Mouse (Mus musculus) ES-Bruce4 (cell line): ENCODE measurements at regions not wholly inside any gene's neighbourhood (a gene's known extent, or its start where the extent isn't known, plus 50 kb on each side); places are given as distances from the start of the nearest gene placed in this dataset.

Experiments used
- H3K27ac ChIP-seq: 2 replicates; pipeline ENCODE4 v1.5.1; 2012; ENCODE audit warnings: low read length, inconsistent platforms; ENCODE audit not compliant: insufficient read depth
- H3K27me3 ChIP-seq: 2 replicates; pipeline ENCODE4 v1.6.1; 2012; ENCODE audit warnings: mild to moderate bottlenecking, low read length, inconsistent platforms; ENCODE audit not compliant: control insufficient read depth, poor library complexity, insufficient read depth, severe bottlenecking
- H3K36me3 ChIP-seq: 2 replicates; pipeline ENCODE4 v1.6.1; 2012; ENCODE audit warnings: inconsistent platforms, mild to moderate bottlenecking, low read length, moderate library complexity; ENCODE audit not compliant: control insufficient read depth, poor library complexity, insufficient read depth, severe bottlenecking
- H3K4me1 ChIP-seq: one replicate; pipeline ENCODE4 v1.8.1; 2011; ENCODE audit warnings: low read length; ENCODE audit not compliant: control insufficient read depth, insufficient read depth
- H3K4me3 ChIP-seq: 2 replicates; pipeline ENCODE4 v1.5.1; 2011; ENCODE audit warnings: low read depth, mild to moderate bottlenecking, low read length
- H3K9ac ChIP-seq: 2 replicates; pipeline ENCODE4 v1.6.1; 2012; ENCODE audit warnings: low read depth, mild to moderate bottlenecking, inconsistent platforms; ENCODE audit not compliant: poor library complexity, severe bottlenecking
- H3K9me3 ChIP-seq: replicated peaks from 2 replicates; pipeline ENCODE4 v1.6.1; 2012; ENCODE audit warnings: mild to moderate bottlenecking, low read length, inconsistent platforms; ENCODE audit not compliant: control insufficient read depth, poor library complexity, insufficient read depth, severe bottlenecking
- CTCF ChIP-seq: IDR thresholded peaks from one replicate; pipeline ENCODE4 v1.8.1; 2011; ENCODE audit warnings: low read depth, low read length
- EP300 ChIP-seq: IDR thresholded peaks from 2 replicates; pipeline ENCODE4 v1.6.1; 2011; ENCODE audit warnings: low read depth, low read length; ENCODE audit not compliant: insufficient read depth
- POLR2A ChIP-seq: IDR thresholded peaks from one replicate; pipeline ENCODE4 v1.8.1; 2011; ENCODE audit warnings: low read length; ENCODE audit not compliant: insufficient read depth

DNA sequence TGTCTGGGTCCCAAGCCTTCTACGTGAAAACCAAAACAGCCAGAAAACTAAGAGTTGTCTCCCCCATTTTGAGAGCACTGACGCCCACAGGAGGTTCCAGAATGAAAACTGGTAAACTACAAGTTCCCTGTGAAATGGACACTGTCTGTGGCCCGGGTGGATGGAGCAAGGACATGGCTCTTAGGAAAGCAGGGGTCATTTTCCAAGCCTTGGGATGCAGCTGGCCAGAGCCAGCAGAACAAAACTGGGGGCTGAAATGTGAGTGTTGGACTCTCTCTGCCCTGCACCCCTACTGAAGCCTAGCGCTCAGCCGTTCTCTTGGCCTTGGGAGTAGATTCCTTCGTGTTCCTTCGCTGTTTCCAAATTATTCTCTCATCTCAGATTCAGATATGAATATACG lies 184.7 kb upstream of the Dapk1 start:
- no peaks in the 10 kb centered on the region for H3K9me3 ChIP-seq
- TF ChIP-seq CTCF: no peak
- TF ChIP-seq EP300: no peak
- TF ChIP-seq POLR2A: no peak
- H3K4me1 ChIP-seq: no peaks in the 10 kb centered on the region
- no peak overlapping the region for H3K4me3 ChIP-seq
- no peaks in the 10 kb centered on the region for H3K27me3 ChIP-seq
- H3K27ac ChIP-seq: no peak overlapping the region
- H3K9ac ChIP-seq: no peak overlapping the region
- H3K36me3 ChIP-seq: no peaks in the 10 kb centered on the region

DNA sequence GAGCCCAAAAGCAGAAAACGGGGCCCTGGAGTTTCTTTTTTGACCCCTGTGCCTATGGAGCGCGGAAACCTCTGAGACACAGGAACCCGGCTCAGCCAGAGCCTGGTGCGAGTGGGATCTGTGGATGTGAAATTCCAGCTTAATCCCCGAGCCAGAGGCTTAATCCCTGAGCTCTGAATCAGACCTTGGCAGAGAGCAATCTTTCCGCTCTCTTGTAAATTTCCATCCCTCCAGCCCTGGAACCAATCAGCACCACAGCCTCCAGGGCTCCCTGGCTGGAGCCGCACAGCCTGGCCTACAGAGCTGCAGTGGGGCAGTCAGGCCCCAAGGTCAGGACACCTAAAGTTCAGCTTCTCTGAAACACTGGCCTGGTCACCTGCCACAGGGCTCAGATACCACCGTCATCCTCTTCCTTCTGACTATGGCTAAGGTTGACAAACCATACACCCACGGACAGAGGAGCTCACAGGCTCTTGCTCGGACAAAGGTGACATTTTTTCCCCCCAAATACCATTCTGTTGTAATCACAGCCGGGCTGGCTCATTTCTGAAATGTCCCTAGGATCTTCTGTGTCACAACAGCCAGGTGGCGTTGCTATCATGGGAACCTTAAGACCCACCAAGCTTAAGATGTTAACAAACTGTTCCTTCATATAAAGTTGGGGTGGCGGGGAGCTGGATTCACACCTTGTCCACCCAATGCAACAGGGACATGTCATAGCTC lies 184.2 kb upstream of the Dapk1 start:
- H3K27me3 ChIP-seq: no peaks in the 10 kb centered on the region
- no peak overlapping the region for H3K9ac ChIP-seq
- H3K36me3 ChIP-seq: no peaks in the 10 kb centered on the region
- no peak overlapping the region for H3K27ac ChIP-seq
- no peak overlapping the region for H3K4me3 ChIP-seq
- no peaks in the 10 kb centered on the region for H3K9me3 ChIP-seq
- TF ChIP-seq POLR2A (no peak), EP300 (no peak), CTCF (no peak)
- H3K4me1 ChIP-seq: no peaks in the 10 kb centered on the region

DNA sequence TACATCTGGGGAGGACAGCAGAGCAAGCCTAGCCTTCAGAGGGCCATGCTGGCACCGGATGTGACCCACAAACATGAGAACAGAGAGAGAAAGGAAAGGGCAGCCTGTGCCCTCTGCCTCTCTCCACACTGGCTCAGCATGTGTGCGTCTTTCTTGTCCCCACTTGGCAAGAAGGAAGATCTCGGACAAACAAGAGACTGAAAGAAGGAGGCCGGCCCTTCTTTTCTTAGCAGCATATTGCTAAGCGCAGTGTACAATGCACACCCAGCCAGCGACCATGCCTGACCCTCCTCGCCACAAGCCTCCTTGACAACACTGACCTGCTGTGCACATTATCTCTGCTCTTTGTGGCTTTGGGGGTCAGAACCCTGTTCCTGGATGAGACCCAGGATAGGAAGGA lies 181.4 kb upstream of the Dapk1 start:
- Histone ChIP-seq H3K36me3 (no peaks in the 10 kb centered on the region), H3K27me3 (no peaks in the 10 kb centered on the region), H3K4me3 (no peak overlapping the region), H3K27ac (no peak overlapping the region), H3K4me1 (no peaks in the 10 kb centered on the region), H3K9ac (no peak overlapping the region), H3K9me3 (no peaks in the 10 kb centered on the region)
- TF ChIP-seq CTCF (no peak), POLR2A (no peak), EP300 (no peak)

DNA sequence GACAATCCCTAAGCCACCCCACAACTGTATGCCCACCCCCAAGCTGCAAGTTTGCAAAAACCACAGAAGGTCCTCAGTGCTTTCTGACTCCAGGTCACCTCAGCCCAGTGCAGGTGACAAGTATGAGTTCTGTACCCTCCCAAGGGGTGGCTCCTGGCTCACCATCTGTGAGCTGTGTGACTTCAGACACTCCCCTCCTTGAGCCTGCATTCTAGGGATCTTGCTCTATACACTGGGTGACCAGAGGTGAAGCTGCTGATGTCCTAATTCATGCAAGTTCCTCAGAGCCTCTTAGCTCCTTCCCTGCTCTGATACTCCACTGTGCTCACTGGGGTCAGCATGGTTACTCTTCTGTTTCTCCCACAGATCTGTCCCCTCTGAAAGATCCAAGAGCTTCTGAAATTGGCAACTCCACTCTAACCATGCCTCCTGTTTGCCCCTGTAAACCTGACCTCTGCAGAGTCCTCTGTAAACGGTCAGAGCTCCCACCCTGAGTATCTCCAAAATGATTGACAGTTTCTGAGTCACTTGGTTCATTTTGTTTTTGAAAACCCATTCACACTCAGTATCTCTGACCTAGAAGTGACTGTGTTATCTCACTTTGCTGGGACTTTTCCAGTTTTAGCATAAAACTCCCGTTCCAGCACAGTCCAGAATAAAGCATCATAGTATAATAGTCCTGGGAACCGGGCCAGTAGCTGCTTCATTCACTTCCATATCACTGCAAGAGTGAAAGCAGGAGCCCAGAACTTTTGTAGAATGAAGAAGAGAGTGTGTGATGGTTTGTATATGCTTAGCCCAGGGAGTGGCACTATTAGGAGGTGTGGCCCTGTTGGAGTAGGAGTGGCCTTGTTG lies 180.7 kb upstream of the Dapk1 start:
- no peak for TF ChIP-seq CTCF
- no peak for TF ChIP-seq EP300
- no peak for TF ChIP-seq POLR2A
- no peaks in the 10 kb centered on the region for H3K4me1 ChIP-seq
- no peak overlapping the region for H3K9ac ChIP-seq
- no peak overlapping the region for H3K27ac ChIP-seq
- no peak overlapping the region for H3K4me3 ChIP-seq
- no peaks in the 10 kb centered on the region for H3K36me3 ChIP-seq
- H3K27me3 ChIP-seq: no peaks in the 10 kb centered on the region
- no peaks in the 10 kb centered on the region for H3K9me3 ChIP-seq

DNA sequence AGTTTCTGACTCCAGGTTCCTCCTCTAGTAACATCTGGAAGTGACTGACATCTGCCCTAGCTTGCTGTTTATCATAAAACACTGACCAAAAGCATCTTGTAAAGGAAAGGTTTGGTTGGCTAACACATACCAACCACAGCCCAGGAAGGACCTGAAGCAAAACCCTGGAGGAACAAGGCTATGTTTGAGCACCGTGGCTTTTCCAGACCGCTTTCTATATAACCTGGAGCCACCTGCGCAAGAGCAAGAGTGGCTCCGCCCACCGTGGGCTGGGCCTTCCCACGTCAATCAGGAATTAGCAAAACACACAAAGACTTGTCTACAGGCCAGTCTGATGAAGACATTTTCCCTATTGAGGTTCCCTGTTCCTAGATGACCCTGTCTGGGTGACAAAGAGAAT lies 177.5 kb upstream of the Dapk1 start:
- H3K4me1 ChIP-seq: no peaks in the 10 kb centered on the region
- no peaks in the 10 kb centered on the region for H3K36me3 ChIP-seq
- no peaks in the 10 kb centered on the region for H3K27me3 ChIP-seq
- no peak for TF ChIP-seq EP300
- no peak for TF ChIP-seq CTCF
- TF ChIP-seq POLR2A: no peak
- no peak overlapping the region for H3K27ac ChIP-seq
- H3K9me3 ChIP-seq: no peaks in the 10 kb centered on the region
- H3K4me3 ChIP-seq: no peak overlapping the region
- no peak overlapping the region for H3K9ac ChIP-seq

DNA sequence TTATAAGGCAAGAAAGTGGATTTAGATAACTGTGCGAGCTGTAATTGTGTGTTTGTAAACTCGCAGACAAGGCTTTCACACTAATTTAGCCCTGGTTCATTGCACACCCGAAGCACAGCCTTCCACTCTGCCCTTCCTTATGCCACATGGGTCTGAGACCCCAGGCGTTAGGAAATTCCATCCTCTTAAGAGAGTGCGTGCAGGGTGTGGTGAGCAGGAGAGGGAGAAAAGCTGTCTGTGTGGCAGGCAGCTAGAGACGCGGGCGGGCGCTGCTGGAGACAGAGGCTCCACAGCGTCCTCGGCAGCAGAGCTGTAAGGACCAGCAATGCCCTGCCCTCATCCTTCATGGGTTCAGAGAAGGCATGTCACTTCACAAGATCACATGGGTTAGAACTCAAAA lies 176.6 kb upstream of the Dapk1 start:
- TF ChIP-seq CTCF: no peak
- TF ChIP-seq EP300: no peak
- no peak for TF ChIP-seq POLR2A
- Histone ChIP-seq H3K4me1 (no peaks in the 10 kb centered on the region), H3K36me3 (no peaks in the 10 kb centered on the region), H3K27ac (no peak overlapping the region), H3K4me3 (peak overlapping the region; percentile 18), H3K9me3 (no peaks in the 10 kb centered on the region), H3K27me3 (no peaks in the 10 kb centered on the region), H3K9ac (no peak overlapping the region)
